Mouse (Mus musculus) adrenal gland (tissue): ENCODE results near the gene Atl2.

ENCODE experiments used
- intact Hi-C: fragments of 180-260 bp; cut with DNase I; formaldehyde crosslinking; loops from one replicate; pipeline ENCODE4 v1.15.1; 2025
- long read RNA-seq, 2 experiments: library from polyadenylated mRNA; unstranded; transcript quantifications; one replicate each; pipeline ENCODE4 v2.0.0; 2020; ENCODE audit warnings: borderline replicate concordance in 1 of 2; ENCODE audit not compliant: insufficient replicate concordance in 1 of 2

The Atl2 gene
- long read RNA-seq, experiment 1, transcript Atl2-201 (13 exons, 3,618 nt) = major isoform, 37 of 39 reads
- long read RNA-seq, experiment 1, partial matches to known transcripts = 1 of 39 reads
- long read RNA-seq, experiment 1, other reads (novel, unspliced or antisense) = 1 of 39 reads
- long read RNA-seq, experiment 2, transcript Atl2-201 (13 exons, 3,618 nt) = major isoform, 18 of 25 reads
- long read RNA-seq, experiment 2, partial matches to known transcripts = 1 of 25 reads
- long read RNA-seq, experiment 2, other reads (novel, unspliced or antisense) = 4 of 25 reads

DNA sequence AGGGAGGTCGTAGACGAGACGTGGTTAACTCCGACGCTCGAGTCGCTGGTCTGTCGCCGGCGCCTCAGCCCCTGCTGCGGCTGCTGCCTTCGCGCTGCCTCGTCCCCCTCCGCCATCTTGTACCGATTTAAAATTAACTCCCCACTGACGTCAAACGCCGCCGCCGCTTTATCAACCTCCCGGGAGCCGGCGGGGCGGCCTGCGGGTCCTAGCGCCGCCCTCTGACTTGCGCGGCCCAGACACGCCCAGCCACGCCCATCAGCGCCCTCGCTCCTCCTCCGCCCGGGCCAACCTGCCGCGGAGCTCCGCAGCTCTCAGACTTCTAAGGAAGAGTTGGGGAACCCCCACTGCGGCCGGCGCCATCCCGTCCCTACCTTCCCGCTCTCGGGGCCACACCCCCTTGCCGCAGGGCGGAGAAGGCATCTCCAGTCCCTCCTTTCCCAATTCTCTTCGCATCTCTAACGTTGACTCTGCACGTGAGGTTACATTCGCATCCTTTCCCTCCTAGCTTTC is at the start of gene Atl2:
Gene Atl2, minus strand, starts transcription at position 213 of the 513 bp plus-strand sequence.
- intact Hi-C loops = no loop called here

DNA sequence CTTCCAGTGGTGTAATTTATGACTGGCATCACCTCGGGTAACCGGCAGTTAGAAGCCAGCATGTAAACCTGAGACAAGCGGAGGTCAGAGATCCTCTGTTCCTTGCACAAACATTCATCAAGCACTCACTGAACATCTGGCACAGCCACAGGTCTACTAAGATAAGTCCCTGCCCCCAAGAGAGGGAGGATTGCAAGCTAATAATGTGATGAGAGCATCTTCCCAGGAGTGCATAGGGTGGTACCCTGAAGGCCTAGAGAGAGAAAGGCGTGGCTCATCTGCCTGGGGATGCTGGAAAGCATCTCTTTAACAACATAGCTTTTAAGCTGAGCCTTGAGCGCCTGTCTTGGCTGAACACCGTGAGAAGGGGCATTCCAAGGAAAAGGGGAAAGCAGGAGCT is 48.9 kb upstream of the Atl2 start:
- intact Hi-C loops = no loop called here

DNA sequence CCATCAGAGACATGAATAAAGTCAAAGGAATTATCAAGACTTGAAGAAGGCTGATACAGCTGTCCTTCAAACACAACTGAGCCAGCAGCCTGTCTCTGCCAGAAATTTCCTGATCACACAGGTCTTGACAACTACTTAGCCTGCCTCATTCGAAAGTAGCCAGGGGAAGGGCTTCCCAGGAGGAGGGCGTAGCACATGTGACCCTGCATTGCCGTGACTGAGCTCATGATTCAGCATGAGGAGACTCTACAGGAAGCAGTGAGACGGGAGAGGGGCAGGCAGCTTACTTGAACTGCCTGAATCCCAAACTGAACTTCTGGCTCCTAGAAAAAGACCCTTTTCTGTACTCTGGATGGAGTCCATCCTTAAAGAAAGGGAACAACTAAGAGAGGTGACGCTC is 46.5 kb upstream of the Atl2 start:
- intact Hi-C loops = no loop called here

DNA sequence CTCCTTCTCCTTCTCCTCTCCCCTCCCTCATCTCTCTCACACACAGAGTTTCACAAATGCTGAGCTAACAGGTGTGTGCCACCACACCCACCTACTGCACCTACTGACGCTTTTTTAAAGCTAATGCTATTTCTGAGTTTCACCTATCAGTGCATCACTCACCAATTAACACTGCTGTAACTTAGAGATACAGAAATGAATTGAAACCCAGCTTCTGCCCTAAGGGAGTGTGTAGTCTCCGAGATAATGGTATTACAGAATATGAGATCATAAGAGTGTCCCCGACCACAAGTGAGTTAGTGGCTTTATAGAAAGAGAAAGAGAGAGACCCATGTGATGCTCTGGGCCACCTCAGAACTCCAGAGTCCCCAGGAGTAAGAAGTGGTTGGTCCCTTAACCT is 43.2 kb upstream of the Atl2 start:
- intact Hi-C loops = no loop called here

DNA sequence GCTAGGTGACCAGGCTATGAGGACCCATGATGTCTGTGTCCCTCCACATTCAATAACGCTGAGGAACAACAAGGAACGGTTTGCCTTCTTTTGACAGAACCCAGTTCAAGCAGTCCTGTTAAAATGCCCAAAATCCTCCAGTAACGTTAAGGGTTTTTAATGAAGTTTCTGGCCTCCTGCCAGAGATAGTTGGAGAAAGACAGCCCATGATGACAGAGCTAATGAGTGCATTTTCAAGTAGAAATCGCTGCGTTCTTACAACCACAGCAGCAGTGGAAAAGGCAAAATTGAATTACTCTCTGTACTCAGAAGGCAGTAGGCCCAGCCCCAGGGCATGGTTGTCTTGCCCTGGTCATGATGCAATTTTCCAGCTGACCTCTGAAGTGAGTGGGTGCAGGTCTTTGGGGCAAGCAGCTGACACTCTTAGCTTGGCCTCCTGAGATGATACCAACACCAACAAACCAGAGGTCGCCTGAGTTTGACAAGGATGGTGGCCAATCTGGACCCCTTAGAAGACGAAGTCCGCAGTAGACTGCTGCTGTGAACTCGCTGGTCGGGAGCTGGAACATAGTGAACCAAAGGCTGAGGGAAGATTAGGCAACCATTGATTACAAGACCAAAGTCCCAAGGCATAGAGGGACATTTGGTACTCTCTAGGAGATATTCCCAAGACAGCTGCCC is 42.1 kb upstream of the Atl2 start:
- intact Hi-C loops = no loop called here

DNA sequence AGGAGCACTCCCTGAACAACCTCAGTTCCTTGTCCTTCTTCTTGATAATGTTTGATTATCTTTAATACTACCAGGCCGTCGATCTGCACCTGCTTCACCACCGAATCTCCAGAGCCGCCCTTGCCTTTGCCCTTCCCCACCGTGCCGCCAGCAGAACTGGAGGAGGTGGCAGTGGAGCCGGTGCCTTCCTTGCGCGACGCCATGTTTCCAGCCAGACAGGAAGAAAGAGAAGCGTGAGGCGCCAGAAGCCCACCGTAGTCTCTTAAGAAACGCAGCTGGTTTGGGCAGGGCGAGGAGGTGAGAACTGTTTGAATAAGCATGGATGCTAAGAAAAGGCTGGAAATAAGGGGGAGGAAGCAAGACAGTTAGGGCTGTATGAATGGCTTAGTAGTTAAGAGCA is 38.4 kb upstream of the Atl2 start:
- intact Hi-C loops = no loop called here

DNA sequence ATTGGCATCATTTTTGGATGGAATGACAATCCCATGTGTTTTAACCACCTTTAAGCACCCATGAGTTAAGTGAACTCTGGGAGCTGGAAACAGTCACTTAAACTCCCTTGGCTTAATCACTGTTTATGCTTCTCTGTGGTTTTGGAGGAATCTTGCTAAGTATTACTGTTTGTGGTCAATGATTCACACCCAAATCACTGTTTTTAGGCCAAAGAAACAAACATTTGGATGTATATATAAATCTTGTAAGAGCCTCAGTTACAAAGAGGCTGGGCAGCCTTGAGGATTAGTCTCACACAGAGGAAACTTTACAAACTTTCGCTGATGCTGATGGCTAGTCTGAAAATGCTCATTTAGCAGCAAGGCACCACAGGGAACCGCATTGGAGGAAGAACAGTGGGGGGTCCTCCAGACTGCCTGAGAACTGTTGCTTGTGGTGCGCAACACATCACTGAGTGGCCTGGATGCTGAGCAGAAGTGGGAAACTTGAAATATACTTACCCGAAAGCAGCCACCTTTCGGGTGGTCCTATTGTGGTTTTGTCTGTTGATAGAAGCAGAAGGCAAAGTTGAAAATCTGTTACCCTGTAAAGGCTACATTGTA is 36.9 kb upstream of the Atl2 start:
- intact Hi-C loops = no loop called here

DNA sequence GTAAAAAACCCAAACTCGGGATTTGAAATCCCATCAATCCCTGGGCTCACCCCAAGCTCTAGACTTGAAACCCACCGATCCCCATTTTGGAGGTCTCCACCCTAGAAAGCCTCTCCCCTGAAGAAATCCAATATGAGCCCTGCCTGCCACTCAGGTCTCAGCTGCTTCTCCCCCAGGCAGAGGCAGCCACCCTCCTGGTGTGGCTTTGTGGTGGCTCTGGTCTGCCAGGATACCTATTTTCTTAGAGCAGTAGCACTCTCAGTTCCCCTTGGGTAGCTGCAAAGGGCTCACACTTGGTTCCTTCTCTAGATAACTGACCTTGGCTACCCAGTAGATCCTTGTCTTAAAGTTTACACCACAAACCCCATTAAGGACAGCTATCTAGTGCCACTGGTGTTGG is 31.2 kb upstream of the Atl2 start:
- intact Hi-C loops = no loop called here

DNA sequence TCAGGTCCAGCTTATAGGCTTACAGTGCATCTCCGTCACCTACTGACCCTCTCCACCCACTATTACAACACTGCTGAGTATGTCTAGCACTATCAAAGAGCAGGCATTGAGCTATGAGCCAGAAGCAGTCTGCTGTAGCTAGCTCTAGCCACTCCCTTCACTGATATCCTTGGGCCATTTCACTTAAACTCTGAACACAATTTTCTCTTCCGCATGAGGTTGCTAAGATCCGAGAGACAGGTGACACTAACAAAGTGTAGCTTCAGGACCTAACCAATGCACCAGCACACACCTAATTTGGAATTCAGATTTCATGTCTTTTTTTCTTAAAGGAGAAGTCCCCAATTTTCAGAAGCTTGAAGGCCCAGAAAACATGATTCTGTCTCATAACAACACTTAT is 30.6 kb upstream of the Atl2 start:
- intact Hi-C loops = no loop called here

DNA sequence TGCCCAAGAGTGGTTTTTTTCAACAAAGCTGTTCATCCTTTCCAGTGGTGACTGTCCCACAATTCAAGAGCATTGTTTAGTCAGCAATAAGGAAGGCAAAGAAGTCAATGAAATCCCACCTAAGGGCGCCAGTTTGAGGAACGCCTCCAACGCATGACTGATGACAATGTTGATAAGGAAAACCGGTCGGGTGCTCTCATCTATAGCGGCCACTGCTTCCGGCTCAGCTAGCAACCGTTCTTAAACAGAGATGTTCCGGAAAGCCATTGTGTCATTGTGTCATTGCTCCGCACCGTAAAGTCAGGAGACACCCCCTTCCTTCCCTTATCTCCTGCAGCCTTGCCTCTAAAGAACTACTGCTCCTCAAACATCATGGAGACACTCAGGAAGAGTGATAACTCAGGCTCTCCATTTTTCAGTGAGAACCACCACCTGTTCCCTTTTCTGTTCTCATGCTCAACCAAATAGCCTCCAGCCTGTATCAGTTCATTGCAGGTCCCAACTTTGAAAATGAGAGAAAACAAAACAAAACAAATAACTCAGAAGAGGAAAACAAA is 30.0 kb upstream of the Atl2 start:
- intact Hi-C loops = no loop called here

DNA sequence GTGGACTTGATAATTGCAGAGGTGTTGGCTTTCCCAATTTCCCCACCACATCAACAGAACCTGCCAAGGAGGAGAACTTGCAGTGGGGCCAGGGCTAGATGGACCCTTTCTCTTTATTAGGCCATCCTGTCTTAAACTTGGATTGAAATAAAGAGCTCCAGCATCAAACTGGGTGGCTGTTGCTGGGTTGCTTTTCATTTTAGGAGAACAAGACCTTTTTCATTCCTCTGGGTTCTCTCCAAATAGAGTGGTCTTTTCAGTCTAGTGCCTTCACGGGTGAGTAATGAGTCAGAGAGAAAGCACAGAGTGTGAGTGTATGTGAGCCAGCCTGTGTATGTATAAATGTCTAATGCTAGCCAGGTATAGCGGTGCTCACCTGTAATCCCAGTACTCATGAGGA is 24.4 kb upstream of the Atl2 start:
- intact Hi-C loops = no loop called here

DNA sequence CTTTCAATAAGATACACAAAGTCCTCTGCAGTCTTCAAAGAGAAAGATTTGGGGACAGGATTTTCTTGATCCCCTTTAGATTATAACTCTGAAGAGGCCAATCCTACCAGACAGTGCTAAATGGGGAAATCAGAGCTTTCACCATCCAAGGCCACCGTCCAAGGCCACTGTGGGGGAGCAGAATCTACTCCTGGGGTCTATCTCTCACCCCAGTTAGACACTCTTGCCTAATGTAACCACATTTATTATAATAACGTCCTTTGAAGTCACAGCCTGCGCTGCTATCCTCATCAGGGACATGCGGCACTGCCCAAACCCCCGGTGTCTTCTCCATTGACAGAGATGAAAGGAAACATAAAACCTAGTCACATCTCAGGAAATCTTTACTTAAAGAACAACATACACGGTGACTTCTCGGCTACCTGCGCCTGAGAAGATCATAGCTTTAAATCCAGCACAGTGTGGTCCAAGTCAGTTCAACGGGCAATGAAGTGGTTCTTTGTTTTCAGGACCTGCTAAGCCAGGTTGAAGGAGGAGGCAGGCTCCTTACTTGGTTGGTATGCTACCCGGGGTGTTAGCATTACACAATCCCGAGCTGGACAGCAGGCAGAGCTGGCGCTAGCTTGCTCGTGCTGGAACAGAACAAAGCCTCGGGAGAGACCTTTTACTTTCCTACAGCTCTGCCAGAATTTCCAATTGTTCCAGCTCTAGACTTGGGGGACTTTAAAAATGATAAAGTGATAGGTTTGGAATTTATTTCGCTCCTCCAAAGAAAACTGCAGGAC is 23.8 kb upstream of the Atl2 start:
- intact Hi-C loops = no loop called here

DNA sequence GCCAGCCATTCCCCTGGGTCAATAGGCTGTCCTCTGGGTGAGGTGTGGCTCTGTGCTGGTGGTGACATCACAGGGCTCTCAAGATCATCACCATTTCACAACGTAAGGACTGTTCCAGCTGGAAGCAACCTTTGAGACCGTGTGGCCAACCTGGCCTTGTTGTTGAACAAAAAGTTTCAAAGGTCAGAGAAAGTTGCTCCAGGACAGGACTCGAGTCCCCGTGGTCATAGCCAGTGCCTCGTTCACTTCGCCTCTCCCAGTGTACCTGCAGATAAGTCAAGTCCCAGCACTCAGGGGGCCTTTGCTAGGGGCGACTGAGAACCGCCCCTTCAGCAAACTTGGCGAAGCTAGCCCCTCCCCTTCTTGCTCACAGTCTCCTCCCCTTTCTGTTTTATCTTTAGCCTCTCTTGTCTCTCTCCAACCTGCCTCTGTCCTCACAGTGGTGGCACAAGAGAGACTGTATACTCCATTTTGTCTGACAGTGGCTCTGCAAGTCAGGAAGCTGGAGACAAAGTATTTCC is 22.6 kb upstream of the Atl2 start:
- intact Hi-C loops = no loop called here

DNA sequence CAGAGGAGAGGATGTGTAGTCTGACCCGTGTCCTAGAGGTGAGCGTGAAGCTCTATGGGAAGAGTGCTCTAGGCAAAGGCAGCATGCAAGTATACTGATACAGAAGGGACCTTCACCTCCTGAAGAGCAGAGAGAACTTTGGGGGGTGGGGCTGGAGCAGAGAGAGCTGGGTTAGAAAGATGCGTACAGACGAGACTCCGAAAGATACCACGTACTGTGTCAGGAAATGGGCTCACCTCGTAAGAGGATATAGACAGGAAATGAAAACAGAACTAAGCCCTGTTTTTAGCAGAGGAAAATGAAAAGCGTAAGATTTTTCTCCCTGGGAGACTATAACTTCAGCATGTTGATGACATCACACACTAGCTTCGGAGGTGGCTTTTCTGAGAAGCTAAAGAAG is 21.1 kb upstream of the Atl2 start:
- intact Hi-C loops = no loop called here

DNA sequence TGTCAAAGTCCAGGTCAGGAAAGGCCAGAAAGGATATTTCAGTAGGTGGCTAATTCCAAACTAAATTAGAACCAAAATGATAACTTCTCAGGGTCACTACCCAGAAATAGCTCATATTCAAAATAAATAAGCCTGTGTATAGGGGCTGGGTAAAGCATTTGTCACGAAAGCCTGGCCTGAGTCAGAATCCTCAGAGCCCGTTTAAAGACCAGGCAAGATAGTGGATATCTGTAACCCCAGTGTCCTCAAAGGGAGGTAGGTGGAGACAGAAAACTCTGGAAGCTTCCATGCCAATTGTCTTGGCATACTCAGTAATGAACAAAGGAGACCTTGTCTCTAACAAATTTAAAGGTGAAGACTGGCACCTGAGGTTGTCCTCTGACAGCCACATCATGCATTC is 16.3 kb upstream of the Atl2 start:
- intact Hi-C loops = no loop called here

DNA sequence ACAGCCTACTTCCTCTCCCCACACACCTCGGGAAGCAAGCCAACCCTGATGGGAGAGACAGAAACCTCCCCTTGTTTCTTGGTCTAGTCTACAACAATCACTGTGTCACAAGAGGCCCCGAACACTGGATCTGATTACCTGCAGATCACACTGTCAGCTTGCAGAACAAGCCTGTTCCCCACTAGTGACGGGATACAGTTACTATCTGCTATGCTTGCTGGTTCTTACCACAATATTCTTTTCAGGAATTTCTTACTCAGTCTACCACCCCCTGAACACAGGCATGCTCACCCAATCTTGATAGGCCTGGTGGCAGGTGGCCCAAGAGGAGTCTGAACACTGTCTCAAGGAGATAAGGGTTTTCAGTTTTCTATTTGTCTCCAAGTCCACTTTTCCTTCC is 15.8 kb upstream of the Atl2 start:
- intact Hi-C loops = no loop called here

DNA sequence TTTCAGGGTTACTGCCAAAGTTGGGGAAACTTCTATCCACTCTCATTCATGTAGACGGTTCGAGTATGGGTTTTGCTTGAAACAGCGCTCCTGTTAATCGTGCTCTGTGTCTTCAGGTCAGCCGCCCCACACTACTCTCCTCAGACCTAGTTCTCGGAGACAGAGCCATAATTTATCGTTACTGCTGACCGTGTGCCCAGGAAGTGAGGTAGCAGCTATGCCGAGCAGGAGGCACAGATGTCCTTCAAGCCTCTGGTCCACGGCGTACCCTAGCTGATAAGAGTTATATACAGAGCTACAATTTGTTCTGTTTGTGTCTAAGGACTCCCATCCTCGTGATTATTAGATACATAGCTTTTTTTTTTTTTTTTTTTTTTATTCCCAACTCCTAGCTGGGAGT is 13.6 kb upstream of the Atl2 start:
- intact Hi-C loops = no loop called here

DNA sequence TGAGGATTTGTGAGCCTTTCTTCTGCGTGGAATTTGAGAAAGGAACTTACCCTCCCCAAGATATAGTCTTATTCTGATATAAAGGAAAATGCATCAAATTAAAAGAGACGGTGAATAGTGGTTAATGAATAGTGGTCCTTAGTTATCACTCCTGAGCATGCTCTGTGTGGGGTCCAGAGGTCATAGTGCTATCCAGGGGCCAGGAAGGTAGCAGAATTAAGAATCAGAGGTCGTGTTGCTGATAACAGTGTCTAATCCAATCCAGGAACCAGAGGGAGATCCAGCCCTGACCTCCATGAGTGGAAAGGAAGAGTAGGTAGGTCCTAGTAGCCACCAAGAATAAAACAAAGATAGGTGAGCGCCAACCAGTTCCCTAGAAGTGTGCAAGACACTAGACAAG is 11.8 kb upstream of the Atl2 start:
- intact Hi-C loops = no loop called here

DNA sequence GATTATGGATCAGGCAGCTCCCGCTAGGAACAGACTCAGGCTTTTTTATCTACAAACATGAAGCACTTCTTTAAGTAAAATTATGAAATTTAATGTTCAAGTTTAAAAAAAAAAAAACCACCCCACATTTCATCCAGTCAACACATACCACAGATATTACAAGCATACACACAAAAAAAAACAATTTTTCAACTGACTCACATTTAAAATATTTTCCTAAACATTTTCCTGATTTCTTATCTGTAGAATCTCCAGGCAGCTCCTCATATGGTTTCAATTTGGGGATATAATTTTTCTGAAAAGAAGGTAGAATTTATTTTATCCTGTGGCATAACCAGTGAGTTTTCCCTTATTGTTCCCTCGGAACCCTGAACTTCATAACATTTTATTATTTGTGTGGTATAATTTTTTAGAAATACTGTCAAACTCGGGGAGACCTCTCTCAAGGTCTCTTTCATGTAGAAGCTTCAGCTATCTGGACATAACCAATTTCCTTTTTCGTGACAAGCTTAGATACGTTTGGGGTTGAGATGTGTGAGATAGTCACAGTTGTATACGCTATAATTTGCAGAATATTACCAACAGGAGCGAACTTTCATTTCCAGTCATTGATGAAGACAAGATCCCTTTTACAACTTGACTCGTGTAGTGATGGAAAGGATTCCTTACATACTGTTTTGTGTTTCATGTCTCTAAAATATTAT is 11.0 kb upstream of the Atl2 start:
- intact Hi-C loops = no loop called here

DNA sequence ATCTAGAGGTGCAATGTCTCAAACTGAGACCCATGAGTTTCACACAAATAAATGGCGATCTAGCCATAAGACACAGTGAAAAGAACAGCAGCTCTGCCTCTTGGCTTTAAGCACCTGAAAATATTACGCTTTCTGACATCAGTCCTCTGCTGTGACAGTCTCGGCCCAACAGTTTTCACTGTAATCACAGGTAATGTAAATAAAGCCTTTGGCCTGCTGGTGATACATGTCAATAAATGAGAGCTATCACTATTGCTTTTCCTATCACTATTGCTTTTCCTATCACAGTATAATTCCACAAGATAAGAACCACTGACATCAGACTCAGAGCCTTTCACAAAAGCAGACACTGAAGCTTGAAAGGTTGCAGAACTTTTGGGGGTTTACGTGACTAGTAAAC is 8.7 kb upstream of the Atl2 start:
- intact Hi-C loops = no loop called here

DNA sequence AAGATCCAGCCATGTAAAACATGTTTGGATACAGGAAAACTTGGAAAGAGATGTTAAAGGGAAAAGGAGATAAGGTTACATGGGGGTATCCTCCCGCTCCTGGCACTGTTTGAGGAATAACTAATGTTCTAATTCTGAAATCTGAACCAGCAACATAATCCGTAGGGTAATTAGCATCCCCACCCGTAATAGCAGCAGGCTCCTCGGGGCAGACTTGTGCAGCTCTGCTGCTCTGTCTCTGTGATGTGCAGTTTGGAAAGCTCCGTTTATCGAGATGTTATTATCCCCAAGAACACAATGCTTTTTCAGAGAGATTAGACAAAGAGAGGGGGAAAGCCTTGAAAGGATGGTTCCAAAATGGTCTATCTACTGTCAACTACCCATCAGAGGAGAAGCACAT is 5.3 kb upstream of the Atl2 start:
- intact Hi-C loops = no loop called here
